Mouse (Mus musculus) ES-Bruce4 (cell line): ENCODE data around the gene Hey2. TPM values are rescaled to one million over a fixed set of nuclear protein-coding genes. Genes with fewer than 3 reads are reported as not detected.

Experiments
- H3K27ac ChIP-seq: 2 replicates; pipeline ENCODE4 v1.5.1; 2012; ENCODE audit warnings: low read length, inconsistent platforms; ENCODE audit not compliant: insufficient read depth
- H3K27me3 ChIP-seq: 2 replicates; pipeline ENCODE4 v1.6.1; 2012; ENCODE audit warnings: mild to moderate bottlenecking, low read length, inconsistent platforms; ENCODE audit not compliant: control insufficient read depth, poor library complexity, insufficient read depth, severe bottlenecking
- H3K36me3 ChIP-seq: 2 replicates; pipeline ENCODE4 v1.6.1; 2012; ENCODE audit warnings: inconsistent platforms, mild to moderate bottlenecking, low read length, moderate library complexity; ENCODE audit not compliant: control insufficient read depth, poor library complexity, insufficient read depth, severe bottlenecking
- H3K4me1 ChIP-seq: one replicate; pipeline ENCODE4 v1.8.1; 2011; ENCODE audit warnings: low read length; ENCODE audit not compliant: control insufficient read depth, insufficient read depth
- H3K4me3 ChIP-seq: 2 replicates; pipeline ENCODE4 v1.5.1; 2011; ENCODE audit warnings: low read depth, mild to moderate bottlenecking, low read length
- H3K9ac ChIP-seq: 2 replicates; pipeline ENCODE4 v1.6.1; 2012; ENCODE audit warnings: low read depth, mild to moderate bottlenecking, inconsistent platforms; ENCODE audit not compliant: poor library complexity, severe bottlenecking
- H3K9me3 ChIP-seq: replicated peaks from 2 replicates; pipeline ENCODE4 v1.6.1; 2012; ENCODE audit warnings: mild to moderate bottlenecking, low read length, inconsistent platforms; ENCODE audit not compliant: control insufficient read depth, poor library complexity, insufficient read depth, severe bottlenecking
- CTCF ChIP-seq: IDR thresholded peaks from one replicate; pipeline ENCODE4 v1.8.1; 2011; ENCODE audit warnings: low read depth, low read length
- EP300 ChIP-seq: IDR thresholded peaks from 2 replicates; pipeline ENCODE4 v1.6.1; 2011; ENCODE audit warnings: low read depth, low read length; ENCODE audit not compliant: insufficient read depth
- POLR2A ChIP-seq: IDR thresholded peaks from one replicate; pipeline ENCODE4 v1.8.1; 2011; ENCODE audit warnings: low read length; ENCODE audit not compliant: insufficient read depth
- polyA plus RNA-seq: library from polyadenylated mRNA; stranded (reverse); fragments of >200 nt; gene quantifications from 2 replicates; pipeline ENCODE4 v1.2.4, GENCODE M21; 2011; ENCODE audit warnings: low read depth; ENCODE audit not compliant: missing spikeins, insufficient read depth, insufficient read length

Hey2 gene
- polyA plus RNA-seq, 1 experiment, result 1.6 TPM

GRCm38 (mm10) chr10:30786103-30786754, 56.4 kb downstream of the Hey2 start:
- Histone ChIP-seq H3K36me3 (no peaks in the 10 kb centered on the region), H3K9ac (no peak overlapping the region), H3K4me3 (no peak overlapping the region), H3K27me3 (no peaks in the 10 kb centered on the region), H3K4me1 (peaks cover 2% of the 10 kb centered on the region), H3K27ac (no peak overlapping the region), H3K9me3 (no peaks in the 10 kb centered on the region)
- TF ChIP-seq CTCF (no peak), POLR2A (no peak), EP300 (no peak)

Other genes starting within 250 kb of the Hey2 start
- 31.4 TPM in 2 replicates for gene Trmt11, start 242.1 kb downstream of the Hey2 start, polyA plus RNA-seq
- gene Hint3, start 213.2 kb downstream of the Hey2 start, polyA plus RNA-seq, result 31.0 and 32.4 TPM in 2 replicates
- 11.4 and 11.7 TPM in 2 replicates for gene Ncoa7, start 39.5 kb downstream of the Hey2 start, polyA plus RNA-seq